Mouse (Mus musculus): ENCODE results near the gene Mid1. TPM values are rescaled to one million over a fixed set of nuclear protein-coding genes. Genes with fewer than 3 reads are reported as not detected.
A peak's percentile ranks its signal among the peaks of the same experiment; 100 is the strongest.
"Not testable (repeated sequence)": the region's sequence is repeated elsewhere in the genome, so short reads cannot be mapped to it uniquely, and the experiment has no call there.

Mid1 gene
- polyA plus RNA-seq, 1 experiment from 2014 or later: 6.9 TPM

- not testable (repeated sequence) for H3K27me3 ChIP-seq (ENCODE audit: insufficient read depth, low read length); H3K4me1 ChIP-seq (ENCODE audit: insufficient read depth, low read length); ATAC-seq (ENCODE audit: low FRiP score, low TSS enrichment); H3K4me3 ChIP-seq (ENCODE audit: low read length); H3K9ac ChIP-seq (replicated peaks; ENCODE audit: low read length); H3K4me2 ChIP-seq (replicated peaks; ENCODE audit: low read depth, low read length); H3K27ac ChIP-seq (ENCODE audit: low read length)
- peaks cover 12% of the 10 kb centered on the region for H3K36me3 ChIP-seq (ENCODE audit: insufficient read depth, low read length)
- 14% methylated on average over 2 of the region's 33 CpGs for WGBS
- peaks cover 30% of the 10 kb centered on the region for H3K9me3 ChIP-seq (ENCODE audit: low read length)
Measured at GRCm38 (mm10) chrX:169994011-169994865, 309.2 kb downstream of the Mid1 start.

GRCm38 (mm10) chrX:169994866-169995711 lies 310.1 kb downstream of the Mid1 start:
- WGBS: 35% methylated on average over 2 of the region's 2 CpGs
- peaks cover 26% of the 10 kb centered on the region for H3K9me3 ChIP-seq (ENCODE audit: low read length)
- H3K27me3 ChIP-seq (ENCODE audit: insufficient read depth, low read length); ATAC-seq (ENCODE audit: low FRiP score, low TSS enrichment); H3K9ac ChIP-seq (replicated peaks; ENCODE audit: low read length); H3K4me1 ChIP-seq (ENCODE audit: insufficient read depth, low read length); H3K4me3 ChIP-seq (ENCODE audit: low read length); H3K27ac ChIP-seq (ENCODE audit: low read length); H3K4me2 ChIP-seq (replicated peaks; ENCODE audit: low read depth, low read length); H3K36me3 ChIP-seq (ENCODE audit: insufficient read depth, low read length): not testable (repeated sequence)

- not testable (repeated sequence) for H3K36me3 ChIP-seq (ENCODE audit: insufficient read depth, low read length); H3K4me2 ChIP-seq (replicated peaks; ENCODE audit: low read depth, low read length); H3K9ac ChIP-seq (replicated peaks; ENCODE audit: low read length); H3K4me3 ChIP-seq (ENCODE audit: low read length); ATAC-seq (ENCODE audit: low FRiP score, low TSS enrichment); H3K27me3 ChIP-seq (ENCODE audit: insufficient read depth, low read length); H3K4me1 ChIP-seq (ENCODE audit: insufficient read depth, low read length); H3K27ac ChIP-seq (ENCODE audit: low read length)
- whole genome bisulfite sequencing: 0% methylated on average over 1 of the region's 17 CpGs
- H3K9me3 ChIP-seq (ENCODE audit: low read length): peaks cover 24% of the 10 kb centered on the region
Measured at GRCm38 (mm10) chrX:169995909-169996521, 311.0 kb downstream of the Mid1 start.

- H3K9ac ChIP-seq (replicated peaks; ENCODE audit: low read length); ATAC-seq (ENCODE audit: low FRiP score, low TSS enrichment): not testable (repeated sequence)
- peaks cover 24% of the 10 kb centered on the region for H3K9me3 ChIP-seq (ENCODE audit: low read length)
Measured at GRCm38 (mm10) chrX:169996926-169997325, 311.9 kb downstream of the Mid1 start.

GRCm38 (mm10) chrX:169997456-169997853 lies 312.5 kb downstream of the Mid1 start:
- H3K9ac ChIP-seq (replicated peaks; ENCODE audit: low read length): peak overlapping the region; percentile 53
- ATAC-seq (ENCODE audit: low FRiP score, low TSS enrichment): 0 out of 2 replicates have a peak, but pooled peaks have one; percentile 17
- H3K4me3 ChIP-seq (ENCODE audit: low read length): peak overlapping the region; percentile 38
- not testable (repeated sequence) for H3K4me1 ChIP-seq (ENCODE audit: insufficient read depth, low read length); H3K36me3 ChIP-seq (ENCODE audit: insufficient read depth, low read length); H3K27me3 ChIP-seq (ENCODE audit: insufficient read depth, low read length)
- 40% methylated on average over 29 of the region's 40 CpGs for WGBS
- peaks cover 22% of the 10 kb centered on the region for H3K9me3 ChIP-seq (ENCODE audit: low read length)
- H3K4me2 ChIP-seq (replicated peaks; ENCODE audit: low read depth, low read length): peak overlapping the region; percentile 71
- peak overlapping the region; percentile 50; the same call in 1 of the 2 replicates for H3K27ac ChIP-seq (ENCODE audit: low read length)

More at GRCm38 (mm10) chrX:169996926-169997325, 311.9 kb downstream of the Mid1 start:
- H3K27me3 ChIP-seq (ENCODE audit: insufficient read depth, low read length); H3K27ac ChIP-seq (ENCODE audit: low read length); H3K4me1 ChIP-seq (ENCODE audit: insufficient read depth, low read length); H3K4me3 ChIP-seq (ENCODE audit: low read length); H3K4me2 ChIP-seq (replicated peaks; ENCODE audit: low read depth, low read length); H3K36me3 ChIP-seq (ENCODE audit: insufficient read depth, low read length): not testable (repeated sequence)
- no CpG with 5 or more reads among the region's 46 CpGs for WGBS

GRCm38 (mm10) chrX:169997854-169998456 lies 313.0 kb downstream of the Mid1 start:
- H3K9me3 ChIP-seq (ENCODE audit: low read length): peaks cover 18% of the 10 kb centered on the region
- H3K27me3 ChIP-seq (ENCODE audit: insufficient read depth, low read length); H3K4me1 ChIP-seq (ENCODE audit: insufficient read depth, low read length); H3K36me3 ChIP-seq (ENCODE audit: insufficient read depth, low read length): not testable (repeated sequence)
- H3K4me2 ChIP-seq (replicated peaks; ENCODE audit: low read depth, low read length): peak overlapping the region; percentile 71
- 6% methylated on average over 9 of the region's 37 CpGs for WGBS
- peak overlapping the region; percentile 50; the same call in 1 of the 2 replicates for H3K27ac ChIP-seq (ENCODE audit: low read length)
- H3K9ac ChIP-seq (replicated peaks; ENCODE audit: low read length): peak overlapping the region; percentile 53
- ATAC-seq (ENCODE audit: low FRiP score, low TSS enrichment): peak; percentile 92
- H3K4me3 ChIP-seq (ENCODE audit: low read length): peak overlapping the region; percentile 38

- H3K36me3 ChIP-seq (ENCODE audit: insufficient read depth, low read length); H3K4me1 ChIP-seq (ENCODE audit: insufficient read depth, low read length); H3K4me2 ChIP-seq (replicated peaks; ENCODE audit: low read depth, low read length); ATAC-seq (ENCODE audit: low FRiP score, low TSS enrichment); H3K27ac ChIP-seq (ENCODE audit: low read length); H3K4me3 ChIP-seq (ENCODE audit: low read length); H3K9ac ChIP-seq (replicated peaks; ENCODE audit: low read length); H3K27me3 ChIP-seq (ENCODE audit: insufficient read depth, low read length): not testable (repeated sequence)
- WGBS: 17% methylated on average over 1 of the region's 4 CpGs
- H3K9me3 ChIP-seq (ENCODE audit: low read length): peaks cover 18% of the 10 kb centered on the region
Measured at GRCm38 (mm10) chrX:169998559-169999219, 313.7 kb downstream of the Mid1 start.

GRCm38 (mm10) chrX:169999226-169999883 lies 314.4 kb downstream of the Mid1 start:
- H3K27ac ChIP-seq (ENCODE audit: low read length); H3K4me2 ChIP-seq (replicated peaks; ENCODE audit: low read depth, low read length); H3K27me3 ChIP-seq (ENCODE audit: insufficient read depth, low read length); H3K4me3 ChIP-seq (ENCODE audit: low read length); ATAC-seq (ENCODE audit: low FRiP score, low TSS enrichment); H3K36me3 ChIP-seq (ENCODE audit: insufficient read depth, low read length); H3K4me1 ChIP-seq (ENCODE audit: insufficient read depth, low read length); H3K9ac ChIP-seq (replicated peaks; ENCODE audit: low read length): not testable (repeated sequence)
- WGBS: 38% methylated on average over 6 of the region's 11 CpGs
- peaks cover 20% of the 10 kb centered on the region for H3K9me3 ChIP-seq (ENCODE audit: low read length)

Data from kidney, embryonic 16.5 days (tissue).